Mouse (Mus musculus): ENCODE measurements around the gene Spen.
"Not testable (repeated sequence)": the region's sequence is repeated elsewhere in the genome, so short reads cannot be mapped to it uniquely, and the experiment has no call there.

Spen gene

DNA sequence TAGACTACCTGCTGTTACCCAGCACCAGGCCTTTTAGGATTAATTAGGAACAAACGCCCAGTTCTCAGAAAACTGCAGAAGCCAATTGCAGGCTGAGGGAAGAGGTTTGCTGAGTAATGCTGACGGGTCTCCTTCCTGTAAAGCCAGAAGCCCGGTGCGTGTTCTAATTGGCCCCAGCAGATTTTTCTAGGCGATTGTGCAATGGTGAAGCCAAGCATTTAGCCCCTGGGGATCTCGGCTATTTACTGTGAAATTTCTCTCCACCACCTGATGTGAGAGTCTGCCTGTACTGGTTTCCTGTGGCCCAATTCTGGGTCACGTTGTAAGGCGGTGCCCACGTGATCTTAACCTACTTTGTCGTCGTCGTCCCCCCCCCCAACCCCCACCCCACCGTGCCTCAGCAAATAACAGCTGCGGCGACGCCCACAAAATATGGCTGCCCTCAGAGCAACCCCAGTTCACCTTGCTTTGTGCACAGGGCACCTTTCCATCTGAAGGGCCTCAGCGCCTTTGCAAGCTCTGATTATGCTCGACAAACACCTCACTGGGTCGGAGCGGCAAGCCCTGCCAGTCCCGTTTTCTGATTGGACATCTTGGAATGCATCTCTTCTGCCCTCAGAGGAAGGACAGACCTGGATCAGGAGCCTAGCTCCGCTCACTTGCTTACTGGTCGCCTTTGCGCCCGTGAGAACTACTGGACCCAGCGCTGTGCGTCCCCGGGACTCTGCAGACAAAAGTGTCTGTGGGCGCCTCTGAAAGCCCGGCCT, 20.9 kb upstream of the Spen start:
- peak; percentile 75 for DNase-seq (ENCODE audit: low read depth, low spot score)

DNA sequence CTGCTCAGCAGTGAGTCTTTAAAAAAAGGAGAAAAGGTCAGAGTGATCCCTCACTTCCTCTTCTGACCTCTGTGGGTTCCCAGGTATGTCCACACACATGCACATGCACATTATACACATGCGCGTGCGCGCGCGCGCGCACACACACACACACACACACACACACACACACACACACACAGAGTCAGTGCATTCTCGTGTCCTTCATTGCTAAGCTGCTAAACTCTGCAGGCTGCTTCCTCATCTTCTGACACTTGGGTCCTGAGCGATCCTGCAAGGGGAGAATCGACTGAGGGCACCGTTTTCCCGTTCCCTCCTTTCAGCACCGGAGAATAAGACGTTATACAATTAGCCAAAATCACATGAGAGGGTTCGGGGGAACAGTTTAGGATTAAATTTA, 20.3 kb upstream of the Spen start:
- DNase-seq (ENCODE audit: low read depth, low spot score), result no peak

DNA sequence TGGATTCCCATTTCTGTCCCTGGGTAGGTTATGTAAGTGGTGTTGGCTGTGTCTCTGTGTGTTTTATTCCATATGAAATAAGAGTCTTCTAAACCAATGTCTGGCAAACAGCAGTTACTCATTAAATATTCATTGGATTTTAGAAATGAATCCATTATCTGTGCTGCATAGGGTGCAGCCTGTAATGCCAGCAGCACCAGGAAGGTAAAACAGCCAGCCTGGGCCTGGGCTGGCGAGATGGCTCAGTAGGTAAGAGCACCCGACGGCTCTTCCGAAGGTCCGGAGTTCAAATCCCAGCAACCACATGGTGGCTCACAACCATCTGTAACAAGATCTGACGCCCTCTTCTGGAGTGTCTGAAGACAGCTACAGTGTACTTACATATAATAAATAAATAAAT, 17.8 kb upstream of the Spen start:
- DNase-seq (ENCODE audit: low read depth, low spot score), result not testable (repeated sequence)

DNA sequence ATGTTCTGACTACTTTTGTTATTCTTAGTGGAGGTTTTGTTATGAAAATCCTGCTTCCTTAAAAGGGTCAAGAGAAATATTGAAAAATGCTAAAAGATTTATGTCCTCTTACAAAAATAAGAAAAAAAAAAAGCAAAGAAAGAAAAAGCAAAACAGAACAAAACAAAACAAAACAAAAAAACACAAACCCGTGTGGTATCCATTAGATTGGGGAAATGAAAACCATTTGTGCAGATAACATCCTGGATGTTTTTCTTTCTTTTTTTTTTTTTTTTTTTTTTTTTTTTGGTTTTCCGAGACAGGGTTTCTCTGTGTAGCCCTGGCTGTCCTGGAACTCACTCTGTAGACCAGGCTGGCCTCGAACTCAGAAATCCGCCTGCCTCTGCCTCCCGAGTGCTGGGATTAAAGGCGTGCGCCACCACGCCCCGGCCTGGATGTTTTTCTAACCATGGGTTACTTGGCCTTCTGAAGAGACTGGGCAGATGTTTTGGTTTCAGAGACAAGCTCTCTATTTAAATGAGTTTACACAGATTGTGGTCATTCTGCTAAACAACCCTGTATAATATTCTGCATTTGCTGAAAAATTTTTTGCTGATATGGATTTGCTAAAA, 16.0 kb upstream of the Spen start:
- not testable (repeated sequence) for DNase-seq (ENCODE audit: low read depth, low spot score)

DNA sequence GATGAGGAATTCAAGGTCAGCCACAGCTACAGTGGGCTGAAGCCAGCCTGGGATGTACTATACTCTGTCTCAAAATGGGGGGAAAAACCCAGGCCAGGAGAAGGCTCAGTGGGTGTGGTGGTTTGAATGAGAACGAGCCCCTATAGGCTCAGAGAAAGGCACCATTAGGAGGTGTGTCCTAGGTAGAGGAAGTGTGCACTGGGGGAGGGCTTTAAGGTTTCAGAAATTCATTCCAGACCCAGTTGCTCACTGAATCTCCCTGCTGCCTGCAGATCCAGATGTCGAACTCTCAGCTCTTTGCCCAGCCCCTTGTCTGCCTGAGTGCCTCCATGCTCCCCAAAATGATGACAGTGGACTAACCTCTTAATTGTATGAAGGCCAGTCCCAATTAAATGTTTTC, 14.1 kb upstream of the Spen start:
- DNase-seq (ENCODE audit: low read depth, low spot score), result no peak

DNA sequence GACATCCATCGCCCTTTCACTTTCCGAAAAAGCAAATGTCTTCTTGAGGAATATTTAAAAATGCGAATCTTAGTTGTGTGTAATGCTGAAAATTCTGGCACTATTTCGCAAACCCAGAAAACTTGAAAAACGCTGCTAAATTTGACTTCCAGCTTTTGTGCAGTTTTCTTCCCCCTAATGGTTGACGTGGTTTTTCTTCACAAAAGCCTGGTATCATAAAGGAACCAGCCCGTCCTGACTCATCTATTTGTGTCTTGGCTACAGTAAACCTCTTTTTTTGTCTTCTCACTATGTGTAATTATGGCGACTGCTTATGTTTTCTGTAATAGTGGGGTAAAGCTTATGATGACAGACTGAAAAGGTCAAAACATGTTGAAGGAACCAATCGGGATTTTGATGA, 8.9 kb upstream of the Spen start:
- DNase-seq (ENCODE audit: low read depth, low spot score), result no peak

DNA sequence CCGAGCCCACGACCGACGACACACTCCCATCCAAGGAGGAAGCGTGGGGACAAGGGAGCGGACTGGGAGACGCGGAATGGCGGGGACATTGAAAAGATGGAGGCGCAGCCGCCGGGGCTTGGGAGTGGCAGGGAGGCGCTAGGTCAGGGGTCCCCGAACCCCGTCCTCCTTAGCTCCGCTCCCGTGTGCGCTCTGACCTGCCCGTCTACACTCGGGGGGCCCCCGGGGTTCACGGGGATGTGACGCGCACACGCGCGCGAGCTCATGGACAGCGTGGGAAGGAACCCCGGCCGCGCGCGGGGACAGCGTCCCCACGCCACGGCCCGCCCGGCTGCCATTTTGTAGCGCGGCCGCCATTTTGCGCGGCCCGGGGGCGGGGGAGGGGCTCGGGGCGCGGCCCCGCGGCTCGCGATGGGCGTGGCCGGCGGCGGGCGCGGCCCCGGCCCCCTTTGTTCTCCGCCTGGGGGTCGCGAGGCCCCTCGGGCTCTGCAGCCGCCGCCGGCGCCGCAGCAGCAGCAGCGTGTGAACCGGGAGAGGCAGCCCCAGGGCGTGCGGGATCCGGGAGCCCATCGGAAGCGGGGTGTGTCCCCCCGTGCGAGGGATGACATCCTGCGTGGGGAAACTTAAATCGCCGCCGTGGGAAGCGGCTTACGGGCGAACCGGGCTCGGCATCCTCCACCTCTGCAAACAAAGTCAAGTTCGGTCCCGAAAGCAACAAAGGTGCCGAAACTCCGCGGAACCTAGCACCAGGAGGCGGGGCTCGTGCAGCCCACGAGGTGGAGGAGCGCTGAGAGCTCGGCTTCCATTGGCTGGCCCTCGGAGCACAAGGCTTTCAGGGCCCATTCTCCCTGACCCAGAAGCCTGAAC, 8.2 kb upstream of the Spen start:
- peak; percentile 81 for DNase-seq (ENCODE audit: low read depth, low spot score)

DNA sequence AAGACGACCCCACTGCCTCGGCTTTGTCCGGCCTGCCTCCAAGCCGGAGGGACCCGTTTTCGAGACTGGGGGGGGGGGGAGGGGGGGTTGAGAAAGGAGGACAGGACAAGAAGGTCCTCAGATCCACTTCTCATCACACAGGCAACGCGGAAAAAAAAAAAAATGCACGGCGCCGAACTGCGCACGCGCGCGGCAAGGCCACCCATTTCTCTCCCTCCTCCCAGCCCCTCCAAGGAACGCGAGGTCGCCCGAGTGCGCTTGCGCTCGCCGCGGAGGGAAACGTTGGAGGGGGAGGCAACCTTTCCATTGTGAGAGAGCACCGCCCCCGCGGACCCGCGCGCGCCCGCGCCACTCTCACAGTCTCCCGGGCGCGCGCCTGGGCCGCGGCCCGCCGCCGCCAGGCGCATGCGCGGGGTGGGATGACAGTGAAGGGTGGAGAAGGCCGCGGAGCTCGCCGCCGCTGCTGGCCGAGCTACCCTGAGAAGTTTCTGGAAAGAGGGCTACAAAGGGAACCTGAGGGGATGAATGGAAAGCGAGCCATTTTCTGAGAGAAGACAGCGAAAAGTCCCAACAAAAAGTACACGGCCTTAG, 7.4 kb upstream of the Spen start:
- DNase-seq (ENCODE audit: low read depth, low spot score), result peak; percentile 98

DNA sequence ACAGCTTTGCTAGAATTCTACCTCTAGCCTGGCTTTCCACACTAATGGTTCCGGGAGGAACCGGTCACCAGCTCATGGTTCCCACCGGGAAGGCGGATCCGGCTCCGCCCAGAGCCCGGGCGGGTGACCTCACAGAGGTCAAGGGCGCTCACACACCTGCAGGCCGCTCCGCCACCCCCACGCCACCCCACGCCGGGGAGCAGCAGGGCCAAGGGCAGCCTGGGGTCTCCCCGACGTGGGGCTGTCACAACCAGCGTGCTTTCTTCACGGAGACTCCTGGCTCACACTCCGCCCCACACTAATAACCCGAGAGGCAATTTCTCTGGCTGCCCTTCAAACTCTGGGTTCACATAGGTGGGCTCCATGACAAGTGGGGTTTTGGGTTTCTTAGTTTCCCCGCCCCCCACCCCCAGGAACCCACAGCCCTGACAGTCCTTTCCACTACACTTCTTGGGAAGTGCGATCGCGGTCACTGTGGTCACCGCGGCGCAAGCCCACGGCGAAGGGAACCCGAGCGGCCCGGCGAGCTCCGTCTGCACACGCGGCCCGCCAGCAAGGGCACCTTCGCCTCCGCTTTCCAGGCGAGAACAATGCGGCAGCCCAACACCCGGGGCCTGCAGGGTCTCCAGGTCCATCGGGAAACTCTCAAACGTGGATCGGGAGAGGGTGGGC, 6.8 kb upstream of the Spen start:
- no peak for DNase-seq (ENCODE audit: low read depth, low spot score)

DNA sequence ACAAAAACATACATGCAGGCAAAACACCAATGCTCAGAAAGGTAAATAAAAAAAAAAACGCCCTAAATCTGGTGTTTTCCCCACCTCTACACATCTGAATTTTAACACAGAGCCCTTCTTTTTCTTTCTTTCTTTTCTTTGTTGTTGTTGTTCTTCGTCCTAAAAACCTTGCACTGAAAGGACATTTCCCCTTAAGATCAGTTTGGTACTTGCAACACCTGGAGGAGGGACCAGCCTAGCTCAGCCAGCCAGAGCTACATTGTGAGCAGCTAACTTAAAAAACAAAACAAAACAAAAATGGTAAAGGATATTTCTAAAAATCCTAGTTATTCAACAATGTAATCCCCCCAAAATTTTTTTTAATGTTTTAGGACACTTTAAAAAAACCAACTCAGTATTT, 6.1 kb upstream of the Spen start:
- DNase-seq (ENCODE audit: low read depth, low spot score), result no peak

DNA sequence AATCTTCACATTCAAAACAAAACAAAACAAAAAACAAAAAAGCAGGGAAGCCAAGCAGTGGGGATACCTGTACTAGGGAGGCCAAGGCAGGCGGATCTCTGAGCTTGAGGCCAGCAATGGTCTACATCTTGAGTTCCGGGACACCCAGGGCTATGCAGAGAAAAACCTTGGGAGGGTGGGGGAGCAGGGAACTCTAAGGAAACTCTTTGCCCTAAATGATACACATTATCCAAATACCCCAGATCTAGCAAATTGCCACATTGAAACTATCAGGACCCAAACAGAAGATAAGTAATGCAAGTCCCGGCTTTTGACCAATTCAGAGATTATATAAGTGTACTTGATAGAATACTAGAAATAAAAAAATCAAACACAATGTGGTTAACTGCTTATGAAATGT, 5.2 kb upstream of the Spen start:
- no peak for DNase-seq (ENCODE audit: low read depth, low spot score)

DNA sequence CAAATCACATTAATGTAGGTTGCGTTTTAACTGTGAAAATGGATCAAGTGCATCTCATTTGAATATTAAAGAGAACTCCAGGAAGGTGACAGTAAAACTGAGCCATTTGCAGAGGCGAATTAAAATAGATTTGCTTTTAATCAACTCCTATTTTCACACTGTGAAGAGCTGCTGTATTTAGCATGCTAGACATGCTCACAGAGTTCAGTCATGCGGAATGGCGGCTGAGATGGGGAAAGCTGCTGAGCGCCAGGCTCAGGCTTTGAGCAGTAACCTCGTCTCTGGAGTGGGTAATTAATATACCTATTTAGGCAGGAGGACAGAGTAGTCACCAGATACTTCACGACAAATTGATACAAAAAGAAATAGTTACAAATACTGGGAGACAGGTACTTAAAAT, 3.5 kb upstream of the Spen start:
- no peak for DNase-seq (ENCODE audit: low read depth, low spot score)

DNA sequence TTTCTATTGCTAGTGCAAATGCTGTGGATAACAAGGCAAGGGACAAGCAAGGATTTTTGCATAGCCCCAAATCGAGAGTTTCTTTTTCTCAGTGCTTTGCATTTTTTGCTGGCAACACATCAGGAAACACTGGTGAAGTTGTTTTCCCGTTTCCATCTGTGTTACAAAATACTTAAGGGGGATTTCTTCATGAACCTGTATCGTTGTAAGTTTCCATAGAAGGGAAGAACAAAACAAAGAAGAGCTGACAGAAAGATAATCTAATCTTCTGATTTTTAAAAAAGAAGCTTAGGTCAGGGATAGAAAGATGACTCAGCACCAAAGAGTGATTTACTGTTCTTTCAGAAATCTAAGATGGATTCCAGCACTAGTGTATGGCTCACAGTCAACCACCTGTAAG, 2.4 kb upstream of the Spen start:
- DNase-seq (ENCODE audit: low read depth, low spot score), result no peak

DNA sequence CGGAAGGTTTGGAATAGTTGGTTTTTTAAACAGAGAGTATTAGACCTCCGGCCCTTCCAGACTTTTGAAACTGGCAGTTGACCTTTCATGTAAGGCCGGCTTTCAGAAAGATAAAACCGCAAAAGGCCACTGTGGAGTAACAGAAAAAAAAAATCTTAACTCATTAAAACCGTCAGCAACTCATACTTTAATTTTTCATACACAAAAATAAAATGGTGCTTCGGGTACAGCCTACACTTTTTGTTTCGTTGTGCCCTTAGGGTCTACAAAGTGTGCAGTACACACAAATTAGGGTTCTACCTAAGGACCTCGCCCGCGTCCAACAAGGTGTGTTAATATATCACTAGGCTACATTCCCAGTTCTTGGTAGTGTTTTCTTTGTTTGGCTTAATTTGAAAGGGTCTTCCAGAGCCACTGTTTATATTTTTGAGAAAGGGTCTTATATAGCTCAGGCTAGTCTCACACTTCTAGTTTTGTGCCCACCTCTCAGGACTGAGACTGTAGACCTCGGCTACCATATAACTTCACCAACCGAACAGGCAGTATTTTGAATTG, 893 bp upstream of the Spen start:
- DNase-seq (ENCODE audit: low read depth, low spot score), result no peak

DNA sequence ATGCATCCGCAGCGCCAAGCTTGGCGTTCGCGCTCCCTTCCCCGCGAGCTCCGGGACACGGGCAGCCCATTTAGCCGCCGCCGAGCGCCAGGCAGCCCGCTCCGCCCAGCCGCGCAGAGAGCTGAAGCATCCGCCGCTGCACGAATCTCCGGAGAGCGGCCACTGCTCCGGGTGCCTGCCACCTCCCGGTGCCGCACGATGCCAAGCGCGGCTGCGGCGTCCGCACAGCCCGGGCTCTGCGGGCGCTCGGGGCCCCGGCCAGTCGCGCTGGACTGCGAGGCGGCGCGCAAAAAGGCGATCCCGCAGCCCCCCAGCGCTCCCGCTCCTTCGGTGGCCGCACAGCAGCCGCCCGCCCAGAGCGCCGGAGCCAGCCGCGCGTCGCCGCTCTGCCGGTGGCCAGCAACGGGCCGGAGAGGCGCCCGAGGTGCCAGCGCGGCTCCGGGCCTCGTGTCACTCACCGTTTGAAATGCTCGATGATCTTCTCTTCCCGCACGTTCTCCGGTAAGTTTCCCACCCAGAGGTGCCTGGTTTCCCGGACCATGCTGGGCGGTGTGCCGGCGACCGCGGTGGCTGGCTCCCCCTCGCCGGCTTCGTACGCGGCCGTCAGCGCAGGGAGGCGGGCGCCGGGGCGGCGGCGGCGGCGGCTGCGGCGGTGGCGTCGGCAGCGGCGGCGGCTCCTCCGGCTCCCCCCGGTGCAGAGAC, 540 bp downstream of the Spen start:
- DNase-seq (ENCODE audit: low read depth, low spot score), result no peak

DNA sequence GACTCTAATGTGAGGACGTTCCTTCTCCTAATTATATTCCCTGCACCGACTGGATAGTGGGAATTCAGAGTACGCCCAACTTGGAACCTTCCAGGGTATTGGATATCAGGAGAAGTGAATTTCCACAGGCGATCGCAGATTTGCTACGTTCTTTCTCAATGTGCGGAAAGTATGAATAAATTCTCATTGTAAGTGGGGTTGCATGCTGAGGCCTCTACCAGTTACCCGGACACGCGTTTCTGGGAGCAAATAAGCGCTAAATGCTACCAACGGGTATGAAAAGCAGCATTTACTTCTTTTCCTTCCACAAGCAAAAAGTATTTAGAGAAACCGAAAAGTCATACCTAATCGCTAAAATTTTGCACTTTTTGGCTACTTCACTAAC, 1.2 kb downstream of the Spen start:
- DNase-seq (ENCODE audit: low read depth, low spot score), result no peak

DNA sequence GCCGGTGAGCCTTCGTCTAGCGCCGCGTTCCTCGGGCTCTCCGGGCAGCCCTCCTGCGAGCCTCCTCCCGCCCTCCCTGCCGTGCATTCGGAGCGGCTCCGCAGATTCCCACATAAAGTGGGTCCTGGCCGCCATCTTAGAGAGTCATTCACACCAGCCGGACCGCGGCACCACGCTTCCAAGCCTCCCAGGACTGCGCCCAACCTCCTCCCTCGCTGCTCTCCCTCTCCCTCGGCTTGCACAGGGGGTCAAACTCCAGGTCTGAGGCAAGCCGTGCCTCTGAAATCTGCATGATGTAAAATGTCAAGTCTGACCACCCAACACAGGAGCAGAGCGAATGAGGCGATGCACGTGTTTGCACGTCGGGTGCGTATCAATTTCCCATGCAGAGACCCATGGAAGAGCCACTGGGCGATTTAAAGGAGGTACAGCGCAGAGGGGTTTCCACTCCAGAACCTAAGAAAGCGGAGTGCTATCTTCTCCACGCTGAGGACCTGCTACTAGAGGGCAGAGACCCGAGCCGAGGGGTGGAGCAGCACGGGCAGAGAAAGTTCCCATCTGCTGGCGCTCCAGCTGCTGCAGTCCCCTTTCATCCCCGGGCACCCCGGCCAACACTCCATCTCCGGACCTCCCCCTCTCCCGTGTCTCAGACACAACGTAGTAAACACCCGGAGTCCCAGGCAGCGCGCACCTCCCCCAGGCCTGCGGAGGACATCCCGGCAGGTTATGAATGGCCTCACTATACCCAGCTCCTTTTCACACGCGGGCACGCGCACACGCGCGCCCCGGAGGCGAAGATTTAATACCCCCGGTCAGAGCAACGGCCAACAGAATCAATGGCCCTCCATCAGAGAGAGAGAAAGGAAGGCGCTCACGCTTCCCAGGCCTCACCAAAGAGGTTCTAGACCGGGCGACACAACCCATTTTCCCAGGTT, 1.8 kb downstream of the Spen start:
- DNase-seq (ENCODE audit: low read depth, low spot score), result no peak

DNA sequence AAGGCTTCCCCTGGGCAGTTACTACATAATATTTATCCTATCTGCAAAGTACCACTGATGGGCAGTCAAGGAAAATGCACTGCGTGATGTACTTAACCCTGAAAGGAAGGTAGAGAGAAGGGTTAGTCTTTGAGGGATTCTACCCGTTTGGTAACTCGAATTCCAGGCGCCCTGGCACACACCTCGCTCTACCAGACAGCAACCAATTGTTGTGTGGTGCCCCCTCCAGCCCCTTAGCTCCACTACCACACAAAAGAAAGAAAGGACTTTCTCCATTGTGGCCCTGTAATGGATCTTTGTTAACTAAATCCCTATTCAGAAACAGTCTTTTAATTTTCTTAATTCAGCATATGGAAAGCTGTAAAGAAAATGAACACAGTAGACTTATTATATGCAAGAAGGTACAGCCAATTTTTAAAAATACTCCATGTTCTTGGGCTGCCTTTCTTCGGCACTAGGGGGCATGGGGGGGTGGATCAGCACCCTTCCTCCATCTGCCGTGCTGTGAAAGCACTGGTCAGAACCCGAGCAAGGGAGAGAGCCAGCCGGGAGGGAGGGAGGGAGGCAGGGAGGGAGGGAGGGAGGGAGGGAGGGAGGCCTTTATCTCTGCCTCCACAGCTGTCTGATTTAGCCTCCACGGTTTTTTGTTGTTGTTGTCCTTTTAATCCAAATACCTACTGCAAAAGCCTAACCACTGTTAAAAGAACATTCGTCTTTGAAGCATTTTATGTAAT, 3.3 kb downstream of the Spen start:
- DNase-seq (ENCODE audit: low read depth, low spot score), result peak; percentile 70

DNA sequence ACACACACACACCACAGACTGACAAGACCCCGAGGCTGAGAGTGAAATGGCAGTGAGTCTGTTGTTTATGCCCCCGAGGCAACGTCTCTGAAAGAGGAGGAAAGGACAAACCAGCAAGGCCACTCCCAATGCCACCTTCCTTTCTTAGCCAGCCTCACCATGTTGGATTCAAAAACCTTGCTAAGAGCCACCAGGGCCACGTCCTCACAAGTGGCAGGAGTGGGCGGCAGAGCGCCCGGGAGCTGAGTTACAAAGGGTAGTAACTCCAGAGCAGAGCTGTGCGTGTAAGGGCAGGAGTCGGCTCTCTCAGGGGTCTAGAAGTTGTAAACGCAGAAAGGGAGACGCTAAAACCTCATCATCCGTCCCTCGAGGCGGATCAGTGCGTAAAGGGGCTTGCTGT, 7.4 kb downstream of the Spen start:
- DNase-seq (ENCODE audit: low read depth, low spot score), result no peak

Measured in telencephalon, adult 2 months (tissue).